ENCODE assay signal across 8 mouse cellular contexts in the genomic region with DNA sequence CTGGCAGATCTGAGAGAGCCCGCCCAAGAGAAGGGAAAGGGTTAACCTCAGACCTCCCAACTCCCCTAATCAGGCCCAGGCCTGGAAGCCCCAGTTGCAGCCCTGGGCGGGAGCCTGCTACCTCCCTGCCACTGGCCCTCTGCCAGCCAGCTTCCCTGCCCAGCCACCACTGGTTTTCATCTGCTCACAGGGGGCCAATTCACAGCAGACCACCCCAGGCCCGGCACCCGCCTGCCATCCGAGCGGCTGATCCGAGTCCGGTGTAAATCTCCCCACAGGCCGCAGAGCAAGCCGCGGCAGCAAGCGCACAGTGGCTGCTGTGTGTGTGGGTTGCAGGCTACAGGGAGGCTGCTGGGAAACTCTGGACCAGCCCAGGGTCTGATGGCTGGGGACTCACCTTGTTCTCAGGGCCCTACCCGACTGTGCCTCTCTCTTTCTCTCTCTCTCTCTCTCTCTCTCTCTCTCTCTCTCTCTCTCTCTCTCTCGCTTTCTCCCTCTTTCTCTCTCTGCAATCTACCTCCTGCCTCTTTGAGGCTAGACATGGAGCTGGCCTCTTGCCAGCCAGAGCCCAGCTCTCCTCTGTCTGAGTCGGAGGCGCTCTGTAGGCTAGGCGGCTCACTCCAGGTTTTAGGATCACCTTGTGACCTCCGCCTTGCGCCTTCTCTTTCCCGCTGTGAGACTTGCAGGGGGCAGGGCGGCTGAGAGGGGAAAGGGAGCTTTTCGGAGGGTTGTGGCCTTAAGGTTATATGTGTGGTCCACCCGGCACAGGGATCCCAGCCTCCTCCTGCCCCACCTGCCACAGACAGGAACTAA. TPM values are rescaled to one million over a fixed set of nuclear protein-coding genes. Genes with fewer than 3 reads are reported as not detected.
A peak's percentile ranks its signal among the peaks of the same experiment; 100 is the strongest.
DNase-seq lines count a peak whose midpoint lies in the region; ATAC-seq lines count a peak whose summit lies in the region.

No protein-coding gene starts in this region.

- ATAC-seq in heart, embryonic 13.5 days (ENCODE audit: extremely low read depth, insufficient number of reproducible peaks, low FRiP score, low TSS enrichment), result no peak
- peak; percentile 58 for ATAC-seq in megakaryocyte progenitor cell, adult 5-6 weeks (replicated peaks; ENCODE audit: poor library complexity)

- peaks cover 35% of the 10 kb centered on the region for H3K4me1 ChIP-seq in heart, embryonic 13.5 days
- H3K4me1 ChIP-seq in hindbrain, embryonic 10.5 days (replicated peaks), result peaks cover 43% of the 10 kb centered on the region

- WGBS in heart, embryonic 13.5 days, result 5% methylated on average over 23 of the region's 23 CpGs
- WGBS in hindbrain, embryonic 10.5 days, result 3% methylated on average over 23 of the region's 23 CpGs

- H3K4me2 ChIP-seq in heart, embryonic 13.5 days, result peak overlapping the region; percentile 63

- 0 out of 2 replicates have a peak overlapping the region, but pooled peaks have one; percentile 12 for H3K27ac ChIP-seq in heart, embryonic 13.5 days (replicated peaks)
- H3K27ac ChIP-seq in hindbrain, embryonic 10.5 days, result peak overlapping the region; percentile 64

- peak overlapping the region; percentile 28 for H3K4me3 ChIP-seq in heart, embryonic 13.5 days
- H3K4me3 ChIP-seq in hindbrain, embryonic 10.5 days, result peak overlapping the region; percentile 37

- no peaks in the 10 kb centered on the region for H3K9me3 ChIP-seq in heart, embryonic 13.5 days
- no peaks in the 10 kb centered on the region for H3K9me3 ChIP-seq in hindbrain, embryonic 10.5 days

- intact Hi-C loops in heart, postnatal 10 days (cut with DNase I), result no loop called here
- intact Hi-C loops in gastrocnemius, postnatal 14 days (cut with DNase I; ENCODE audit: low total_unique reads), result no loop called here

- peaks cover 89% of the 10 kb centered on the region for H3K27me3 ChIP-seq in heart, embryonic 13.5 days (replicated peaks)
- peaks cover 86% of the 10 kb centered on the region for H3K27me3 ChIP-seq in hindbrain, embryonic 10.5 days (ENCODE audit: insufficient read depth, poor library complexity, severe bottlenecking)

- H3K36me3 ChIP-seq in heart, embryonic 13.5 days, result no peaks in the 10 kb centered on the region
- H3K36me3 ChIP-seq in hindbrain, embryonic 10.5 days, result no peaks in the 10 kb centered on the region

- peak overlapping the region; percentile 67 for H3K9ac ChIP-seq in heart, embryonic 13.5 days

- DNase-seq in heart, postnatal 10 days, result no peak
- peak; percentile 68 for DNase-seq in R1 (ENCODE audit: low read depth, low spot score)
- peak; percentile 56 for DNase-seq in hindbrain, embryonic 10.5 days (ENCODE audit: low spot score)
- no peak for DNase-seq in gastrocnemius, postnatal 14 days
- no peak for DNase-seq in spleen, adult 12 weeks (ENCODE audit: low spot score)
- no peak for DNase-seq in gastrocnemius, adult 8-10 months (ENCODE audit: low spot score in 2 of 2)

RNA-seq across cellular contexts. Expression of a gene that starts 46.2 kb away (rescaled TPM):
- polyA plus RNA-seq in heart, embryonic 13.5 days (2015; fragmentation: Nextera tagmentation; extraction: Ambion mirVana), result 0.05 and 0.17 TPM in 2 replicates
- under 1 TPM; 0.26 to 0.32 TPM for total RNA-seq in heart, postnatal 10 days (2021)
- 0.07 and 0.09 TPM in 2 replicates for polyA plus RNA-seq in hindbrain, embryonic 10.5 days (2016; fragmentation: Nextera tagmentation; extraction: Ambion mirVana)
- total RNA-seq in megakaryocyte progenitor cell, adult 5-6 weeks (2015), result 56.7 and 60.5 TPM in 2 replicates
- total RNA-seq in megakaryocyte progenitor cell, adult 5-6 weeks (2017), result 7.1 and 10.8 TPM in 2 replicates
- total RNA-seq in gastrocnemius, postnatal 14 days (2021), result under 1 TPM; 0.22 to 0.41 TPM
- total RNA-seq in gastrocnemius, adult 8-10 months (2022), result under 1 TPM in 1 of 4 experiments, not detected in 3; 0.07 TPM

Comparison
In these comparisons a context has a peak if more than half of its experiments do, and no peak if none do; other contexts are left out.
1. DNase-seq: peak in R1 (single experiment) and hindbrain, embryonic 10.5 days (single experiment); none in heart, postnatal 10 days (0 of 2), gastrocnemius, postnatal 14 days (single experiment), spleen, adult 12 weeks (single experiment) and gastrocnemius, adult 8-10 months (0 of 2).
2. RNA of a gene that starts 46.2 kb away (total RNA-seq): 7.1 to 60.5 TPM in megakaryocyte progenitor cell, adult 5-6 weeks; 0.22 to 0.41 TPM in gastrocnemius, postnatal 14 days, 0.26 to 0.32 TPM in heart, postnatal 10 days and 0.07 TPM in gastrocnemius, adult 8-10 months; every median in the first group is over 4 times any median in the second.